Mouse (Mus musculus): ENCODE results near the gene Wnt1. TPM values are rescaled to one million over a fixed set of nuclear protein-coding genes. Genes with fewer than 3 reads are reported as not detected.
"Not testable (repeated sequence)": the region's sequence is repeated elsewhere in the genome, so short reads cannot be mapped to it uniquely, and the experiment has no call there.

Gene Wnt1
- polyA plus RNA-seq (2012; rRNA removed) = 0.07 and 0.22 TPM in 2 replicates

GRCm38 (mm10) chr15:98789661-98790535 is at the start of gene Wnt1:
Gene Wnt1 (plus strand): TSS chr15:98789857.
- H3K4me3 ChIP-seq (ENCODE audit: control insufficient read depth, insufficient read depth, low read length) = no peak within 1 kb of the TSS
- H3K4me1 ChIP-seq (replicated peaks; ENCODE audit: control insufficient read depth, insufficient read depth, low read length) = peaks cover 15% of the 10 kb centered on the region; the same call in 1 of the 2 replicates
- WGBS = 10% methylated on average over 51 of the region's 51 CpGs
- H3K27ac ChIP-seq (ENCODE audit: control insufficient read depth, insufficient read depth, low read length) = no peak within 1 kb of the TSS
- no peaks in the 10 kb centered on the region for H3K36me3 ChIP-seq (ENCODE audit: control insufficient read depth, insufficient read depth, low read length)
- DNase-seq = peak; percentile 69
- TF ChIP-seq POLR2A (IDR thresholded peaks at IDR 0.05; ENCODE audit: control insufficient read depth, extremely low read depth, insufficient read depth, low read length, poor library complexity) (no peak), CTCF (IDR thresholded peaks at IDR 0.05; ENCODE audit: borderline replicate concordance, control insufficient read depth, extremely low read depth, insufficient read depth, low read length, poor library complexity) (peak; percentile 77; the same call in 1 of the 2 replicates)
- H3K27me3 ChIP-seq (ENCODE audit: control insufficient read depth, insufficient read depth, low read length) = peaks cover 45% of the 10 kb centered on the region

- Histone ChIP-seq H3K4me3 (ENCODE audit: control insufficient read depth, insufficient read depth, low read length) (no peak overlapping the region), H3K4me1 (replicated peaks; ENCODE audit: control insufficient read depth, insufficient read depth, low read length) (peaks cover 5% of the 10 kb centered on the region; the same call in 1 of the 2 replicates), H3K27me3 (ENCODE audit: control insufficient read depth, insufficient read depth, low read length) (no peaks in the 10 kb centered on the region), H3K27ac (ENCODE audit: control insufficient read depth, insufficient read depth, low read length) (no peak overlapping the region), H3K36me3 (ENCODE audit: control insufficient read depth, insufficient read depth, low read length) (peaks cover 47% of the 10 kb centered on the region)
- no peak for DNase-seq
- WGBS = 98% methylated on average over 8 of the region's 8 CpGs
- TF ChIP-seq CTCF (IDR thresholded peaks at IDR 0.05; ENCODE audit: borderline replicate concordance, control insufficient read depth, extremely low read depth, insufficient read depth, low read length, poor library complexity) = no peak
- no peak for TF ChIP-seq POLR2A (IDR thresholded peaks at IDR 0.05; ENCODE audit: control insufficient read depth, extremely low read depth, insufficient read depth, low read length, poor library complexity)
Observed at GRCm38 (mm10) chr15:98740219-98740618, 49.4 kb upstream of the Wnt1 start.

- no peaks in the 10 kb centered on the region for H3K27me3 ChIP-seq (ENCODE audit: control insufficient read depth, insufficient read depth, low read length)
- H3K4me3 ChIP-seq (ENCODE audit: control insufficient read depth, insufficient read depth, low read length) = no peak overlapping the region
- 96% methylated on average over 8 of the region's 8 CpGs for WGBS
- DNase-seq = no peak
- H3K36me3 ChIP-seq (ENCODE audit: control insufficient read depth, insufficient read depth, low read length) = peaks cover 35% of the 10 kb centered on the region
- TF ChIP-seq POLR2A (IDR thresholded peaks at IDR 0.05; ENCODE audit: control insufficient read depth, extremely low read depth, insufficient read depth, low read length, poor library complexity) (no peak), CTCF (IDR thresholded peaks at IDR 0.05; ENCODE audit: borderline replicate concordance, control insufficient read depth, extremely low read depth, insufficient read depth, low read length, poor library complexity) (no peak)
- H3K27ac ChIP-seq (ENCODE audit: control insufficient read depth, insufficient read depth, low read length) = no peak overlapping the region
- peaks cover 5% of the 10 kb centered on the region; the same call in 1 of the 2 replicates for H3K4me1 ChIP-seq (replicated peaks; ENCODE audit: control insufficient read depth, insufficient read depth, low read length)
Observed at GRCm38 (mm10) chr15:98742766-98743428, 46.8 kb upstream of the Wnt1 start.

GRCm38 (mm10) chr15:98743863-98744262 is 45.8 kb upstream of the Wnt1 start:
- 93% methylated on average over 3 of the region's 3 CpGs for WGBS
- Histone ChIP-seq H3K27ac (ENCODE audit: control insufficient read depth, insufficient read depth, low read length) (peak overlapping the region; percentile 5; the same call in 1 of the 2 replicates), H3K36me3 (ENCODE audit: control insufficient read depth, insufficient read depth, low read length) (peaks cover 35% of the 10 kb centered on the region)
- not testable (repeated sequence) for H3K27me3 ChIP-seq (ENCODE audit: control insufficient read depth, insufficient read depth, low read length); DNase-seq; H3K4me1 ChIP-seq (replicated peaks; ENCODE audit: control insufficient read depth, insufficient read depth, low read length); H3K4me3 ChIP-seq (ENCODE audit: control insufficient read depth, insufficient read depth, low read length)

GRCm38 (mm10) chr15:98746344-98746965 is 43.2 kb upstream of the Wnt1 start:
- WGBS = 91% methylated on average over 10 of the region's 10 CpGs

GRCm38 (mm10) chr15:98747296-98747695 is 42.4 kb upstream of the Wnt1 start:
- no peak overlapping the region for H3K4me3 ChIP-seq (ENCODE audit: control insufficient read depth, insufficient read depth, low read length)
- no peak for TF ChIP-seq POLR2A (IDR thresholded peaks at IDR 0.05; ENCODE audit: control insufficient read depth, extremely low read depth, insufficient read depth, low read length, poor library complexity)
- no peak for TF ChIP-seq CTCF (IDR thresholded peaks at IDR 0.05; ENCODE audit: borderline replicate concordance, control insufficient read depth, extremely low read depth, insufficient read depth, low read length, poor library complexity)
- H3K4me1 ChIP-seq (replicated peaks; ENCODE audit: control insufficient read depth, insufficient read depth, low read length) = 0 out of 2 replicates have a peak, but pooled peaks cover 2% of the 10 kb centered on the region
- H3K27ac ChIP-seq (ENCODE audit: control insufficient read depth, insufficient read depth, low read length) = no peak overlapping the region
- WGBS = 92% methylated on average over 6 of the region's 6 CpGs
- H3K36me3 ChIP-seq (ENCODE audit: control insufficient read depth, insufficient read depth, low read length) = peaks cover 4% of the 10 kb centered on the region; the same call in 1 of the 2 replicates
- no peaks in the 10 kb centered on the region for H3K27me3 ChIP-seq (ENCODE audit: control insufficient read depth, insufficient read depth, low read length)
- DNase-seq = no peak

More at GRCm38 (mm10) chr15:98746344-98746965, 43.2 kb upstream of the Wnt1 start:
- Histone ChIP-seq H3K27ac (ENCODE audit: control insufficient read depth, insufficient read depth, low read length) (no peak overlapping the region), H3K27me3 (ENCODE audit: control insufficient read depth, insufficient read depth, low read length) (no peaks in the 10 kb centered on the region), H3K36me3 (ENCODE audit: control insufficient read depth, insufficient read depth, low read length) (peaks cover 10% of the 10 kb centered on the region; the same call in 1 of the 2 replicates), H3K4me3 (ENCODE audit: control insufficient read depth, insufficient read depth, low read length) (no peak overlapping the region), H3K4me1 (replicated peaks; ENCODE audit: control insufficient read depth, insufficient read depth, low read length) (0 out of 2 replicates have a peak, but pooled peaks cover 5% of the 10 kb centered on the region)
- TF ChIP-seq CTCF (IDR thresholded peaks at IDR 0.05; ENCODE audit: borderline replicate concordance, control insufficient read depth, extremely low read depth, insufficient read depth, low read length, poor library complexity) = no peak
- TF ChIP-seq POLR2A (IDR thresholded peaks at IDR 0.05; ENCODE audit: control insufficient read depth, extremely low read depth, insufficient read depth, low read length, poor library complexity) = no peak
- no peak for DNase-seq
